Mouse (Mus musculus) liver, embryonic 12.5 days (tissue): ENCODE measurements around the gene Scamp4. TPM values are rescaled to one million over a fixed set of nuclear protein-coding genes. Genes with fewer than 3 reads are reported as not detected.
"Not testable (repeated sequence)": the region's sequence is repeated elsewhere in the genome, so short reads cannot be mapped to it uniquely, and the experiment has no call there.

ENCODE experiments used
- ATAC-seq: fragments of 200-750 bp; cut with Nextera tagmentation; 2 replicates; pipeline ENCODE4 v1.8.0; 2017; ENCODE audit warnings: moderate number of reproducible peaks, mild to moderate bottlenecking, moderate library complexity
- H3K27ac ChIP-seq: fragments of 300-500 bp; sonication (generic); 2 replicates; pipeline ENCODE4 v1.5.1; 2016; ENCODE audit warnings: mild to moderate bottlenecking
- H3K27me3 ChIP-seq: fragments of 300-500 bp; sonication (generic); replicated peaks from 2 replicates; pipeline ENCODE4 v1.6.1; 2016; ENCODE audit warnings: mild to moderate bottlenecking, moderate library complexity
- H3K36me3 ChIP-seq: fragments of 300-500 bp; sonication (generic); 2 replicates; pipeline ENCODE4 v1.6.1; 2016; ENCODE audit warnings: mild to moderate bottlenecking, moderate library complexity
- H3K4me1 ChIP-seq: fragments of 300-500 bp; sonication (generic); 2 replicates; pipeline ENCODE4 v1.6.1; 2016
- H3K4me2 ChIP-seq: fragments of 300-500 bp; sonication (generic); 2 replicates; pipeline ENCODE4 v1.6.1; 2016; ENCODE audit warnings: mild to moderate bottlenecking, moderate library complexity
- H3K4me3 ChIP-seq: fragments of 300-500 bp; sonication (generic); 2 replicates; pipeline ENCODE4 v1.5.1; 2016; ENCODE audit warnings: mild to moderate bottlenecking, moderate library complexity
- H3K9ac ChIP-seq: fragments of 300-500 bp; sonication (generic); 2 replicates; pipeline ENCODE4 v1.6.1; 2016; ENCODE audit warnings: mild to moderate bottlenecking, moderate library complexity
- H3K9me3 ChIP-seq: fragments of 300-500 bp; sonication (generic); replicated peaks from 2 replicates; pipeline ENCODE4 v1.6.1; 2016; ENCODE audit warnings: mild to moderate bottlenecking, moderate library complexity
- WGBS: fragments of 180-500 bp; shearing (Covaris S2); methylation state at CpG from one replicate; pipeline ENCODE4 v1.1.7; 2016; ENCODE audit not compliant: insufficient replicate concordance; 5-methylcytosine and 5-hydroxymethylcytosine counted together
- polyA plus RNA-seq: library from polyadenylated mRNA; unstranded; fragments of >200 nt; fragmentation: Nextera tagmentation; extraction: Ambion mirVana; gene quantifications from 2 replicates; pipeline ENCODE4 v1.2.1, GENCODE M21; 2016

The Scamp4 gene
- polyA plus RNA-seq, 1 experiment from 2014 or later, result 63.3 TPM

DNA sequence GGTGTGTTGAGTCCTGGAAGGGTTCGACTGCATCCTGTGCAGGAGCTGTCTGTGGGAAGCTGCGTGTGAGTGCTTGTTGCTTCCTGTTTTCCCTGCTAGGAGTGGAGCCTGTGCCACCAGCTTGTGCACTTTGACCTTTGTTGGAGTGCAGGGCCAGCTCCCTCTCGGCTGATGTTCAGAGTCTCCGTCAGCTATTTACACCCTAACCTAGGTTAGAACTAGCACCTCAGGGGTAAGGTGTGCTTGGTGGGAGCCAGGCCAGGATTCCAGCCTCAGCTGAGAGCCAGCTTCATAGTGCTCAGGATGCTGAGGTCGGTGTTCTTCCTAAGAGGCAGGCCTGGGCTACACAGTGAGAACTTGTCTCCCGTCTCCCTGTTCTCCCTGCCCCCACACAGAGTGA lies 32.7 kb downstream of the Scamp4 start:
- 73% methylated on average over 6 of the region's 6 CpGs for WGBS
- Histone ChIP-seq H3K27ac (0 out of 2 replicates have a peak overlapping the region, but pooled peaks have one; percentile 5), H3K4me3 (no peak overlapping the region), H3K27me3 (no peaks in the 10 kb centered on the region), H3K36me3 (peaks cover 84% of the 10 kb centered on the region), H3K9me3 (no peaks in the 10 kb centered on the region), H3K9ac (no peak overlapping the region), H3K4me2 (no peak overlapping the region), H3K4me1 (peaks cover 14% of the 10 kb centered on the region; the same call in 1 of the 2 replicates)
- no peak for ATAC-seq

DNA sequence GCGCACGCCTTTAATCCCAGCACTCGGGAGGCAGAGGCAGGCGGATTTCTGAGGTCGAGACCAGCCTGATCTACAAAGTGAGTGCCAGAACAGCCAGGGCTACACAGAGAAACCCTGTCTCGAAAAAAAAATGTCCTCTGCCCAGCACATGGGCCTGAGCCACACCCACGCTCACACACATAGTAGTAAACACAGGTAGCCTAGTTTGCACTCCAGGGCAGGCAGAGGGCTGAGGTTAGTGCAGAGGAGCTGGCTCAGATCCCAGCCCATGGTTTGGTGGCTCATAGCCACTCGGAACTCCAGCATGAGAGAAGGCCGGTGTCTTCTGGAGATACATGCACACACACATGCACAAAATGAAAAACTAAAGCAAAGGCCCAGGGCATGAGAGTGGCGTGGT lies 44.3 kb downstream of the Scamp4 start:
- H3K27me3 ChIP-seq, result no peaks in the 10 kb centered on the region
- no peaks in the 10 kb centered on the region for H3K4me1 ChIP-seq
- no peak overlapping the region for H3K27ac ChIP-seq
- H3K9ac ChIP-seq, result no peak overlapping the region
- H3K4me2 ChIP-seq, result no peak overlapping the region
- WGBS, result 79% methylated on average over 10 of the region's 10 CpGs
- ATAC-seq, result no peak
- H3K9me3 ChIP-seq, result no peaks in the 10 kb centered on the region
- H3K36me3 ChIP-seq, result peaks cover 56% of the 10 kb centered on the region
- no peak overlapping the region for H3K4me3 ChIP-seq

DNA sequence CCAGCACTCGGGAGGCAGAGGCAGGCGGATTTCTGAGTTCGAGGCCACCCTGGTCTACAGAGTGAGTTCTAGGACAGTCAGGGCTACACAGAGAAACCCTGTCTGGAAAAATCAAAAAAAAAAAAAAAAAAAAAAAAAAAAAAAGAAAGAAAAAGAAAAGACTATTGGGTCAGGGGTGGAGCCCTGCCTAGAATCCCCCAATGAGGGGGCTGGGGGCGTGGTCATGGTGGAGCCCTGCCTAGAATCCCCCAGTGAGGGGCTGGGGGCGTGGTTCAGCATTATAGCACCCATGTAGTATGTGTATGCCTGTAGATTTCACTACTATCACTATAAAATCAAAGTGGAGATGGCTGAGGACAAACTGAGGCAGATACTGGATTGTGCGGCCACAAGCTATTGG lies 47.2 kb downstream of the Scamp4 start:
- WGBS, result 72% methylated on average over 6 of the region's 6 CpGs

DNA sequence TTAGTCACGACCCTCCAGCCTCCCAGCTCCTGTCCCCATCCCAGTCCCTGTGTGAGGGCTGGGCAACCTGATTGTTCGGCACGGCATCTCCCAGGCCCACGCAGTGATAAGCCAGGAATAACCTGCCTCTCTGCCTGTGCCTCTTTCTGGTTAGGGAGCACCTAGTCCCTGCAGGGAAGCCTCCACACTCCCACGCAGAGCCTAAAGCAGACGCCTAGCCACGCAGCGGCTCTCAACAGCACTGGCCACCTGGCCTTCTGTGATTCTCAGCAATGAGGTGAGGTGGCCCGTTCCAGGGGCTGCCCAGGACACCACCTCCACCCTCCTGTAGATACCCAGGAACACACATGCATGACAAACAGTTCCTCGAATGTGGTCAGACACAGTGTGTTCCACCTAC lies 47.7 kb downstream of the Scamp4 start:
- Histone ChIP-seq H3K27ac (no peak overlapping the region), H3K27me3 (no peaks in the 10 kb centered on the region), H3K9me3 (no peaks in the 10 kb centered on the region), H3K4me1 (peaks cover 24% of the 10 kb centered on the region), H3K4me3 (no peak overlapping the region), H3K9ac (no peak overlapping the region), H3K4me2 (no peak overlapping the region), H3K36me3 (peaks cover 22% of the 10 kb centered on the region)
- WGBS, result 84% methylated on average over 10 of the region's 10 CpGs
- ATAC-seq, result no peak

More for the DNA sequence above, 47.2 kb downstream of the Scamp4 start:
- H3K27ac ChIP-seq, H3K27me3 ChIP-seq, H3K4me3 ChIP-seq, ATAC-seq, H3K4me2 ChIP-seq, H3K9ac ChIP-seq, H3K9me3 ChIP-seq: not testable (repeated sequence)
- Histone ChIP-seq H3K36me3 (peaks cover 27% of the 10 kb centered on the region), H3K4me1 (peaks cover 20% of the 10 kb centered on the region)

DNA sequence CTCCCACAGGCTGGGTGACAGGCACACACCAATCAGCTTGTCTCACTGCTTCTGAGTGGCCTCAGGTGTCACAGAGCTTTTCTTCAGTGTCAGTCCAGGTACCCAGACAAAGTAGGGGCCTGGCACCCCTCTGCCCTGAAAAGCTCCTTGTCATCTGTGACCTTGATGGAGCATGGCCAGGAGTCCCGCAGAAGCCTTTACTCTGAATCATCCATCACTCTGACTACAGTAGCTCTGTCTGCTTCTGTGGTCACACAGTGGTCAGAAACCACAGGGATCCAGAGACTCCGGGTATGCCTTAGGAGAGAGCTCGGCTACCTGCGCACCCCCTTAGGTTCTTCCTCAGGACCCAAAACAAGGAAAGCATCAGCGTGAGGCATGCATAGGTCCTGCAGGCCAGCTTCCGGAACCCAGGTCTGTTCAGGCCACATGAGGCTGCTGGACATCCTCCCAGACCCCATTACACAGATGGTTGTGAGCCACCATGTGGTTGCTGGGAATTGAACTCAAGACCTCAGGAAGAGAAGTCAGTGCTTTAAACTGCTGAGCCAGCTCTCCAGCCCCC lies 50.6 kb downstream of the Scamp4 start:
- peaks cover 48% of the 10 kb centered on the region for H3K4me1 ChIP-seq
- H3K4me2 ChIP-seq, result no peak overlapping the region
- H3K4me3 ChIP-seq, result no peak overlapping the region
- H3K27ac ChIP-seq, result peak overlapping the region; percentile 37; the same call in 1 of the 2 replicates
- 73% methylated on average over 6 of the region's 6 CpGs for WGBS
- H3K9ac ChIP-seq, result no peak overlapping the region
- H3K27me3 ChIP-seq, result no peaks in the 10 kb centered on the region
- ATAC-seq, result no peak
- no peaks in the 10 kb centered on the region for H3K36me3 ChIP-seq
- H3K9me3 ChIP-seq, result no peaks in the 10 kb centered on the region

DNA sequence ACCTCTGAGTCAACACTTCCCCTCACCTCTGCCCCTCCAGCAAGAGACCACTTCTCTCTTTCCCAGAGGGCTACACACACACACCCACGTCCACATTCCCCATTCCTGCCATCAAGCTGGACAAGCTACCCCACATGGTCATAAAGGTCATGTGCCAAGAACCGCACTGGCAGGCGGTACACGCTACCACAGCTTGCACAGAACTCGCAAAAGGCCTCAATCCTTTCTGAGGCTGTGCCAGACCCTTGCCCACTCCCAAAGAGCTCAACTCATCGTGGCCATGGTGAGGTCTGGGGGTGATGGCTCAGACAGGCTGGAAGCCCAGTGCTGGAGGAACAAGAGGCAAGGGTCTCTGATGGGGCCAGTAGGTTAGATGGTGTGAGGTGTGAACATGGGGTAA lies 52.2 kb downstream of the Scamp4 start:
- no peak for ATAC-seq
- Histone ChIP-seq H3K4me1 (peaks cover 64% of the 10 kb centered on the region), H3K9ac (peak overlapping the region; percentile 96; the same call in 1 of the 2 replicates), H3K9me3 (no peaks in the 10 kb centered on the region), H3K27ac (no peak overlapping the region), H3K4me3 (no peak overlapping the region; the same call in 1 of the 2 replicates), H3K27me3 (no peaks in the 10 kb centered on the region), H3K36me3 (no peaks in the 10 kb centered on the region), H3K4me2 (peak overlapping the region; percentile 98)
- 86% methylated on average over 6 of the region's 6 CpGs for WGBS

DNA sequence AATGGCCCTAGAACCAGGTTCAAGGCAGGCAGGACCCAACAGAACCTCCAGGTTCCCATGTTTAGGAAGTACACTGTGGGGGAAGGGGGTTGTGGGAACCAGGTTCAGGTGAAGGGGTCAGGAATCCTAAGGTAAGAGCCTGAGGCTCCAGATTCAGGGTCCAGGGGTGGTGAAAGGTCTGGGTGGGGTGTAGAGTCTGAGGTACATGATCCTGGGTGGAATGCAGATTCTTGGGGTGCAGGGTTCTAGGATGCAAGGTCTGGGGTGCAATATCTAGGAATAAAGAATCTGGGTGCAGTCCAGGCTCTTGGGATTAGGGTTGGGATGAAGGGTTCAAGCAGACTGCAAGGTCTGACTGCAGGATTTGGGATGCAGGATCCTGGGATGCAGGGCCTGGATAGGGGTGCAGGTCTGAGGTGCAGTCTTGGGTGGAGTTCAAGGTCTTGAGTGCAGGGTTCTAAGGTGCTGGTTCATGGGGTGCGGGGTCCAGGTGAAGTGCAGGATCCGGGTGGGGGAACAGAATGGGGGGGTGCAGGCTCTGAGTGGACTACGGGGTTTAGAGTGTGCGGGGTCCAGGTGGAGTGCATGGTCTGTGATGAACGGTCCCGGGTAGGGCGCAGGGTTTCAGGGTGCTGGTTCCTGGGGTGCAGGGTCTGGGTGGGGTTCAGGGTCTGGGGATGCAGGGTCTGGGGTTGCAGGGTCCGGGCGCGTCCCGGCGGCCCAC lies 52.9 kb downstream of the Scamp4 start:
- Histone ChIP-seq H3K4me1 (peaks cover 64% of the 10 kb centered on the region), H3K9me3 (no peaks in the 10 kb centered on the region), H3K27ac (peak overlapping the region; percentile 88), H3K9ac (peak overlapping the region; percentile 96), H3K36me3 (no peaks in the 10 kb centered on the region), H3K27me3 (no peaks in the 10 kb centered on the region), H3K4me2 (peak overlapping the region; percentile 98), H3K4me3 (peak overlapping the region; percentile 84)
- peak; percentile 28 for ATAC-seq
- 4% methylated on average over 12 of the region's 12 CpGs for WGBS

DNA sequence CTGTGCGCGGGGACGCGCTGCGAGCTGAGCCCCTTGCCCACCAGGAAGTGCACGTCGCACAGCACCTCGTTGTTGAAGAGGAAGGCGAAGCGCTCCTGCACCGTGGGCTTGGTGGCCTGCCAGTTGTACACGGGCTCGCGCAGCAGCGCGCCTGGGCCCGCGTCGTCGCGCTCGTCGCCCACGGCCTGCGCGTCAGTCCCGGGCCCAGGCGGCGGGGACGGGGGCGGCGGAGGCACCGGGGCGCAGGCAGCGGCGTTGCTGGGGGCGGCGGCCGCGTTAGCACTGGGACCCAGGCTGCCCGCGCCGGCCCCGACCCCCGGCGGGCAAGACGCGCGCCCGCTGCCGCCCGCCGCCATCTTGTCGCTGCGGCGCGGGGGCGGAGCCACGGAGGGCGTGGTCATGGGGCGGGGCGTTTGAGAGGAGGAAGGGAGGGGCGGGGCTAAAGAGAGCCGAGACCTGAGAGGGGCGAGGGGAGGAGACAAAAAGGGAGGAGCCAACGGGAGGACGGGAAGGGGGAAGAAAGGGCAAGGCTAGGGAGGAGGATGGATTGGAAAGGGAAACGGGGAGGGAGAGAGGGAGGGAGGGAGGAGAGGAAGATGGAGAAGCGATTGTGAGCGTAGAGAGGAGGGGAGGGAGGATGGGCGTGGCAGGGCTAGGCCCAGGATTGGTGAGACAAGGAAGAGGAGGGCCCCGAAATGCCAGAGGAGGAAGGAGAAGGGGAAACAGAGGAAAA lies 53.6 kb downstream of the Scamp4 start:
- Histone ChIP-seq H3K27me3 (no peaks in the 10 kb centered on the region), H3K9ac (peak overlapping the region; percentile 96), H3K4me1 (peaks cover 69% of the 10 kb centered on the region), H3K9me3 (no peaks in the 10 kb centered on the region), H3K36me3 (no peaks in the 10 kb centered on the region), H3K4me2 (peak overlapping the region; percentile 98), H3K27ac (peak overlapping the region; percentile 88), H3K4me3 (peak overlapping the region; percentile 84)
- ATAC-seq, result peak; percentile 71
- 1% methylated on average over 72 of the region's 72 CpGs for WGBS

DNA sequence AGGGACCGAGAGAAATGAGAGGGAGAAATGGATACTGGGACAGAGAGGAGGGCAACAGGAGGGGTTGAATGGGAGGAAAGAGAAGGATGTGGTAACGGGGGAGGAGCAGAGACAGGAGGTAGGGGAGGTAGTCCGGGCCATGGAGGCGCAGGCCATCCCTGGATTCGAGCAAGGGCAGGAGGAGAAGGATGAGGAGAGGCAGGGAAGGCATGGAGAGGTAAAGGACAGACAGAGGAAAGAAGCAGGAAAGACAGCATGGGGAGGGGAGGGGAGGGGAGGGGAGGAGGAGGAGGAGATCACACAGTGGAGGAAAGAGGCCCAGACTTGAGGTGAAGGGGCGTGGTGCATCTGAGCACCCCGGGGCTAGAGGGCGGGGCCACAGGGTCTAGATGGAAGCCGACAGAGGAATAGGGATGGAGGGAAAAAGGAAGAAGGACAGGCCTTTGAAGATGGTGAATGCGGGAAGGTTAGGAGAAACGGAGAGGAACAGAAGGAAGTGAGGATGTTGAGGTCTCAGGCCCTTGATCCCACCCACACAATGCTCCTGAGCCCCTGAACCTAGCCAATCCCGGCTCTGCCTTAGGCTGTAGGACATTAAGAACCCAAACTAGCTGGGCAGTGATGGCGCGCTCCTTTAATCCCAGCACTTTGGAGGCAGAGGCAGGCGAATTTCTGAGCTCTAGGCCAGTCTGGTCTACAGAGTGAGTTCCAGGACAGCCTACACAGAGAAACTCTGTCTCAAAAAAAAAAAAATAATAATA lies 54.4 kb downstream of the Scamp4 start, which contains the start of gene Btbd2:
TSS of gene Btbd2 (minus strand) at position 209 of the 761 bp plus-strand sequence.
- no peaks in the 10 kb centered on the region for H3K9me3 ChIP-seq
- H3K36me3 ChIP-seq, result no peaks in the 10 kb centered on the region
- peak within 1 kb of the TSS; percentile 88 for H3K27ac ChIP-seq
- peak within 1 kb of the TSS; percentile 84 for H3K4me3 ChIP-seq
- no peaks in the 10 kb centered on the region for H3K27me3 ChIP-seq
- H3K9ac ChIP-seq, result peak within 1 kb of the TSS; percentile 96
- peak within 1 kb of the TSS; percentile 98 for H3K4me2 ChIP-seq
- 36% methylated on average over 15 of the region's 15 CpGs for WGBS
- ATAC-seq, result peak; percentile 61
- peaks cover 70% of the 10 kb centered on the region for H3K4me1 ChIP-seq

DNA sequence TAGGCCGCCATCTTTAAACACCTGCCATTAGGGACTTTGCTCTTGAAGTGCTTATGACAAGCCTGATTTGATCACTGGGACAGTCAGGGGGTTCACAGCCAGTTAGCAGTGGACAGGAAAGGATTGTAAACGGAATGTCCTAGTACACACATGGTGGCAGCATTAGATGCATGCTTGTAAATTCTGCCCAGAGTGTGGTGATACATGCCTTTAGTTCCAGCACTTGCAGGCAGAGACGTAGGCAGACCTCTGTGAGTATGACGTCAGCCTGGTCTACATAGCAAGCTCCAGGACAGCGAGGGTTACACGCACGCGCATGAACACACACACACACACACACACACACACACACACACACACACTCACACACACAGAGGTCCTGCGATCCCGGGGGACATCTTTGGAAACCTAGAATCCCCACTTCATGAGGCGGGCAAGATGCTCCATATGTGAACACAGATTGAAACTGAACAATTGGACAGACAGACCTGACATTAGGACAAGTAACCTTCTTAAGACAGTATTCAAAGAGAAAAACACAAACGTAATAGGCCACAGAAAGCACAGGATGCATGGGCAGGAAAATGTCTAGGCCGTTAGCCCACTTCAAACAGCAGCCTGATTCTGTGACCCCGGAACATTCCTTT lies 55.6 kb downstream of the Scamp4 start:
- H3K27ac ChIP-seq, result peak overlapping the region; percentile 88
- no peak overlapping the region for H3K4me3 ChIP-seq
- no peak for ATAC-seq
- no peaks in the 10 kb centered on the region for H3K9me3 ChIP-seq
- H3K4me2 ChIP-seq, result peak overlapping the region; percentile 47; the same call in 1 of the 2 replicates
- no peaks in the 10 kb centered on the region for H3K27me3 ChIP-seq
- peaks cover 76% of the 10 kb centered on the region for H3K4me1 ChIP-seq
- H3K9ac ChIP-seq, result no peak overlapping the region
- 79% methylated on average over 14 of the region's 14 CpGs for WGBS
- H3K36me3 ChIP-seq, result no peaks in the 10 kb centered on the region

DNA sequence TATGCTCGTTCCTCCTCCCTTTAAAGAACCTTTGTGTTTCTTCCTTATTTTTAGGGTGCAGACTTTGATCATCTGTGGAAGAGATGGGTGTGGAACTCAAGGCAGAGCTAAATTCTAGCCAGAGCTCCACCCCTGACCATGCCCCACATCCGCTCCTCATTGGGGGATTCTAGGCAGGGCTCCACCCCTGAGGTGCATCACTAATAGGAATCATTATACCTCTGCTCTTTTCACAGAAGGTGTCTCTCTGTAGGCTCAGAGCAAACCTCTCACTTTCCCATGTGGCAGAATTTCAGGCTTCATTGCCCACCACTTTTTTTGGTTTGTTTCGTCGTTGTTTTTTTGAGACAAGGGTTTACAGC lies 56.1 kb downstream of the Scamp4 start:
- H3K4me1 ChIP-seq, result peaks cover 76% of the 10 kb centered on the region
- peak overlapping the region; percentile 25; the same call in 1 of the 2 replicates for H3K9ac ChIP-seq
- H3K27me3 ChIP-seq, result no peaks in the 10 kb centered on the region
- H3K4me3 ChIP-seq, result peak overlapping the region; percentile 44; the same call in 1 of the 2 replicates
- no peaks in the 10 kb centered on the region for H3K36me3 ChIP-seq
- H3K27ac ChIP-seq, result peak overlapping the region; percentile 88
- whole genome bisulfite sequencing, result 60% methylated on average over 4 of the region's 4 CpGs
- H3K4me2 ChIP-seq, result peak overlapping the region; percentile 47
- no peaks in the 10 kb centered on the region for H3K9me3 ChIP-seq
- peak; percentile 43; the same call in 1 of the 2 replicates for ATAC-seq
